Mouse (Mus musculus): ENCODE results near the gene Afap1l2.

DNA sequence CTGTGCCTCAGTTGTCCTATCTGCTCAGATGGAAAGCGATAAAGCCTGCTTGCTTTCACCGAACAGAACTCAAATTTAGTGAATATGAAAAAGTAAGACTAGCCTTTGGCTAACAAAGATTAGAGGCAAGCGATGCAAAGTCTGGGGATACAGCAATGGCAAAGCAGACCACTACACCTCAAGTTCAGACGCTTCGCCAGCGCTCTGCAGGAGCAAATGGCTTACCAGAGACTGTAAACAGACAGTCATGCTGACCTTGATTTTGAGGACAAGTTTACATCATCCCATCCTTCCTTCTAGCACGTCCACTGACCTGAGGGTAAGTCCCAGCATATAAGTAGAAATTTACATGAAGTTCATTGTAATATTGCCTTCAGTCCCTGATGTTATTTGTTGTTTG lies 61.8 kb downstream of the Afap1l2 start:
- no peak for TF ChIP-seq CTCF (IDR thresholded peaks at IDR 0.05; ENCODE audit: low read depth, low read length)
- TF ChIP-seq POLR2A (IDR thresholded peaks at IDR 0.05; ENCODE audit: extremely low read depth, insufficient read depth, low read length): no peak
